ENCODE assay signal across 12 mouse cellular contexts in the genomic region with DNA sequence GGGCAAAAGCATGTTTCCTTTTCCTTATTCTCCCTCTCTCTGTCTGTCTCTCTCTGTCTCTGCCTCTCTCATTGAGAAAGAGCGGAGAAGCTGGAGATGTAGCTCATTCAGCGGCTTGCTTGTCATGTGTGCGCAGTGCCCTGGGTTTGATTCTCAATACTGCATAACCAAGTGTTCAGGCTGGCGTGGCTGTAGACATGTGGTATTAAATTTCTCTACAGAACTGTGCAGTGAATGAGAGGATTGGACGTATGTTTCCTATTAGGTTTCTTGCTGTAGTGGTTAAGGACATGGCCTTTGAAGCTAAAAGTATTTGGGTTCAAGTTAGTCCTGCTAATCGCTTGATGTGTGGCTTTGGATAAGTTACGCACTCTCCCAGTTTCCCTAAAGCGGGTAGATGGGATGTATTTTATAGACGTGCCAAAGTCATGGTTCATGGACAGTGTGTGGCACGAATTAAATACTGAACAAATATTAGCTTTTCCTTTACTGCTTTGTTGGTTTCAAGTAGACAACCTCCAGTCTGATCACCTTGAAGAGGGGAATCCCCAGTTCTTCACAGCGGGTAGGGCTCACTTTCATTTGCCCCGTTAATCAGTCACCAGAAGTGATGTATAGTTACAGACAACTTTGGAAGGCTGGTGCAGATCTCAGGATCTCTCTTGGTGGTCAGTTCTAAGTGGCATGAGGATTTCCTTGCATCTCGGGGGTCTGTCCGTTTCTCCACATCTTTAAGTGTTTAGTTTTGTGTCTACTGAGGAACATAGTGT. TPM values are rescaled to one million over a fixed set of nuclear protein-coding genes. Genes with fewer than 3 reads are reported as not detected.
DNase-seq lines count a peak whose midpoint lies in the region; ATAC-seq and TF ChIP-seq lines count a peak whose summit lies in the region.
"Had no signal": no experiment of that assay in that cellular context is flagged by ENCODE, and none has a peak within 500 bp of the region (broad histone marks: within the 10 kb centered on the region; RNA-seq: fewer than 3 reads in every experiment).

No protein-coding gene starts in this region.

- H3K27me3 ChIP-seq in kidney, embryonic 15.5 days, result peaks cover 4% of the 10 kb centered on the region; the same call in 1 of the 2 replicates
- H3K27me3 ChIP-seq in embryonic facial prominence, embryonic 13.5 days, result peaks cover 18% of the 10 kb centered on the region
- no peaks in the 10 kb centered on the region for H3K27me3 ChIP-seq in limb, embryonic 15.5 days
- H3K27me3 ChIP-seq: neural tube, embryonic 13.5 days had no signal

- no peaks in the 10 kb centered on the region for H3K36me3 ChIP-seq in kidney, embryonic 15.5 days
- no peaks in the 10 kb centered on the region for H3K36me3 ChIP-seq in embryonic facial prominence, embryonic 13.5 days
- H3K36me3 ChIP-seq in limb, embryonic 15.5 days, result no peaks in the 10 kb centered on the region
- H3K36me3 ChIP-seq: neural tube, embryonic 13.5 days had no signal

- peaks cover 84% of the 10 kb centered on the region for H3K4me1 ChIP-seq in kidney, embryonic 15.5 days
- H3K4me1 ChIP-seq in brown adipose tissue, adult 24 weeks (ENCODE audit: control insufficient read depth, insufficient read depth, insufficient read length, low read length), result peaks cover 27% of the 10 kb centered on the region
- peaks cover 46% of the 10 kb centered on the region for H3K4me1 ChIP-seq in embryonic facial prominence, embryonic 13.5 days
- peaks cover 25% of the 10 kb centered on the region for H3K4me1 ChIP-seq in limb, embryonic 15.5 days

- DNase-seq in kidney, postnatal 4 days, result no peak
- DNase-seq in cerebellum, postnatal 10 days, result no peak
- no peak for DNase-seq in left cerebral cortex, adult 2 months (ENCODE audit: extremely low spot score in 1 of 2, low spot score in 2 of 2)
- DNase-seq: adrenal gland, postnatal 10 days; cerebellum, adult 11 months; gastrocnemius, postnatal 36 days; liver had no signal

- 32% methylated on average over 14 of the region's 14 CpGs for WGBS in kidney, embryonic 15.5 days
- WGBS in embryonic facial prominence, embryonic 13.5 days, result 14% methylated on average over 14 of the region's 14 CpGs
- 19% methylated on average over 14 of the region's 14 CpGs for WGBS in limb, embryonic 15.5 days

- no peak overlapping the region for H3K4me3 ChIP-seq in kidney, embryonic 15.5 days (replicated peaks)
- H3K4me3 ChIP-seq in brown adipose tissue, adult 24 weeks (ENCODE audit: insufficient read depth, low read depth, low read length), result no peak overlapping the region
- no peak overlapping the region for H3K4me3 ChIP-seq in embryonic facial prominence, embryonic 13.5 days
- 0 out of 2 replicates have a peak overlapping the region, but pooled peaks have one; percentile 1 for H3K4me3 ChIP-seq in limb, embryonic 15.5 days
- H3K4me3 ChIP-seq in left cerebral cortex, adult 2 months, result no peak overlapping the region
- H3K4me3 ChIP-seq: neural tube, embryonic 13.5 days had no signal

- intact Hi-C loops in left cerebral cortex, adult 2 months (cut with DNase I), result no loop called here

- peak overlapping the region; percentile 59 for H3K27ac ChIP-seq in kidney, embryonic 15.5 days
- peak overlapping the region; percentile 37 for H3K27ac ChIP-seq in brown adipose tissue, adult 24 weeks (replicated peaks; ENCODE audit: low read depth, low read length)
- H3K27ac ChIP-seq in embryonic facial prominence, embryonic 13.5 days, result peak overlapping the region; percentile 55; the same call in 1 of the 2 replicates
- peak overlapping the region; percentile 30; the same call in 1 of the 2 replicates for H3K27ac ChIP-seq in limb, embryonic 15.5 days
- H3K27ac ChIP-seq in left cerebral cortex, adult 2 months, result no peak overlapping the region
- H3K27ac ChIP-seq: neural tube, embryonic 13.5 days had no signal

- ATAC-seq in kidney, embryonic 15.5 days (replicated peaks; ENCODE audit: low FRiP score), result peak; percentile 66
- ATAC-seq in embryonic facial prominence, embryonic 13.5 days (ENCODE audit: insufficient number of reproducible peaks, insufficient read depth, low FRiP score, low TSS enrichment, low read depth), result no peak
- ATAC-seq in limb, embryonic 15.5 days (ENCODE audit: insufficient number of reproducible peaks, low FRiP score, low TSS enrichment, low read depth), result peak; percentile 55; the same call in 1 of the 2 replicates

- peak overlapping the region; percentile 29 for H3K4me2 ChIP-seq in kidney, embryonic 15.5 days
- peak overlapping the region; percentile 37 for H3K4me2 ChIP-seq in embryonic facial prominence, embryonic 13.5 days
- H3K4me2 ChIP-seq in limb, embryonic 15.5 days, result peak overlapping the region; percentile 22
- H3K4me2 ChIP-seq: neural tube, embryonic 13.5 days had no signal

- no peaks in the 10 kb centered on the region for H3K9me3 ChIP-seq in kidney, embryonic 15.5 days (replicated peaks)
- no peaks in the 10 kb centered on the region for H3K9me3 ChIP-seq in embryonic facial prominence, embryonic 13.5 days
- H3K9me3 ChIP-seq in limb, embryonic 15.5 days, result no peaks in the 10 kb centered on the region
- H3K9me3 ChIP-seq: neural tube, embryonic 13.5 days had no signal

- no peak overlapping the region for H3K9ac ChIP-seq in kidney, embryonic 15.5 days
- H3K9ac ChIP-seq in embryonic facial prominence, embryonic 13.5 days, result no peak overlapping the region
- H3K9ac ChIP-seq in limb, embryonic 15.5 days, result no peak overlapping the region
- H3K9ac ChIP-seq: neural tube, embryonic 13.5 days had no signal

- no peak for TF ChIP-seq CTCF in left cerebral cortex, adult 2 months (IDR thresholded peaks at IDR 0.05)

RNA-seq across cellular contexts. Expression of a gene that starts 16.2 kb away (rescaled TPM):
- polyA plus RNA-seq in kidney, embryonic 15.5 days (2015; fragmentation: Nextera tagmentation; extraction: Ambion mirVana), result 60.2 and 60.9 TPM in 2 replicates
- 19.7 and 22.0 TPM in 2 replicates for polyA plus RNA-seq in brown adipose tissue, adult 24 weeks (2012; ENCODE audit: insufficient read depth, insufficient read length, missing spikeins)
- polyA plus RNA-seq in embryonic facial prominence, embryonic 13.5 days (2015; fragmentation: Nextera tagmentation; extraction: Ambion mirVana), result 67.0 and 71.3 TPM in 2 replicates
- 43.9 and 45.9 TPM in 2 replicates for polyA plus RNA-seq in limb, embryonic 15.5 days (2015; fragmentation: Nextera tagmentation; extraction: Ambion mirVana)
- total RNA-seq in left cerebral cortex, adult 2 months (2021), result 10 to 100 TPM; 20.5 to 22.5 TPM
